Mouse (Mus musculus) megakaryocyte, embryonic 14.5 days (primary cell): ENCODE results near the gene Serpinb13.

Experiments used
- FLI1 ChIP-seq: IDR thresholded peaks from 2 replicates; pipeline ENCODE4 v1.6.1; 2012; ENCODE audit warnings: low read length, inconsistent platforms, mixed read lengths
- GATA1 ChIP-seq: IDR thresholded peaks from 3 replicates; pipeline ENCODE4 v1.6.1; 2012; ENCODE audit warnings: mixed read lengths, low read length, inconsistent platforms, borderline replicate concordance

DNA sequence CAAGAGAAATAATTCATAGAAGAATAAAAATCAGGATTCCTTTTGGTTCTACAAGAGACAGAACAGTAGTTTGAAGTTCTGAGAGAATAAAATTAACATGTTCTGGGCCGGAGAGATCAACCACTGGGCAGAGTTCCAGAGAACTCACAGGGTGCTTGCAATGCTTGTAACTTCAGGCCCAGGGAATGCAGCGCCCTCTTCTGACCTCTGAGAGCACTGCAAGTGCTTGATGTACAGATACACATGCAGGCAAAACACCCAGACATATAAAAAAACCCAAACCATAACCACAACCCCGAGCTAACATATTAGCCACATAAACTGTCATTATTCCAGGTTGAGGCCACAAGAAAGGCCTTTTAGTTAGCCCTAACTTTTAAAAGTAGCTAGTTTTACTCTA is 19.8 kb upstream of the Serpinb13 start:
- no peak for TF ChIP-seq GATA1
- no peak for TF ChIP-seq FLI1
